Mouse (Mus musculus): ENCODE data around the gene Grik2.
"Not testable (repeated sequence)": the region's sequence is repeated elsewhere in the genome, so short reads cannot be mapped to it uniquely, and the experiment has no call there.

The Grik2 gene

GRCm38 (mm10) chr10:49256247-49256939 is 532.2 kb downstream of the Grik2 start:
- no peak for DNase-seq

DNA sequence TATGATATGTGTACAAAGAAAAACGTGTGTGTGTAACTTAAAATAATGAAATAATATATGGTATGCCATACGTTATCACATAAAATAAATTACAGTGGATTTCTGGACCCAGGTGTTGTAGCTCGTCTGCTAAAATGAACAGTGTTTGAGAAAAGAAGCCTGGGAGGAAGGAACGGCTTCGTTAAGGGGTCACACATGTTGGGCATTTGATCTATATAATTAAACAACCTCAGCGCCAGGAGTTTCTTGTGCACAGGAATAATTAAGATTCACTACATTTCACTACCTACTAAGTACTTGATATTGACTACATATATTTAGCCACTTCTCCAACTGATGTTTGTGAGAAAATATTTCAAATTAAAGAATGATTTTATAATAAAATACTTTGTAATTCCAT is 551.2 kb downstream of the Grik2 start:
- DNase-seq = not testable (repeated sequence)

- not testable (repeated sequence) for DNase-seq
Measured at GRCm38 (mm10) chr10:49236844-49237243, 551.7 kb downstream of the Grik2 start.

DNA sequence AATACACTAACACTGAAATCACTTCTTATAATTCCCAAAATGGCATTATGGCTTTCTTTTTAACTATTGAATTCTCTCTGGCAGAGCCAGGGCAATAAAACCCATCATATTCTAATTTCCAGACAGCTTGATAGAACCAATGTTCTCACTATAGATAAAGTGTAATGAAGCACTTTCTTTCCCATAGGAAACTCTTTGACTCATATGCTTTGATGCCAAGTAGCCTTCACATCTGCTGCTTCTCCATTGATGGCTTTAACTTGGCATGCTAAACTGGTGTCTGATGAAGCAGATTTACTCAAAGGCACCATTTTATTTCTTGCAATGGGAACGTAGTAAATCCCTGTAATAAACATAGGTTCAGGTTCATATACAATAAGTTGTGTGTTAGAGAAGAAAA is 568.5 kb downstream of the Grik2 start:
- no peak for DNase-seq

- DNase-seq = no peak
Measured at GRCm38 (mm10) chr10:49219631-49220030, 568.9 kb downstream of the Grik2 start.

DNA sequence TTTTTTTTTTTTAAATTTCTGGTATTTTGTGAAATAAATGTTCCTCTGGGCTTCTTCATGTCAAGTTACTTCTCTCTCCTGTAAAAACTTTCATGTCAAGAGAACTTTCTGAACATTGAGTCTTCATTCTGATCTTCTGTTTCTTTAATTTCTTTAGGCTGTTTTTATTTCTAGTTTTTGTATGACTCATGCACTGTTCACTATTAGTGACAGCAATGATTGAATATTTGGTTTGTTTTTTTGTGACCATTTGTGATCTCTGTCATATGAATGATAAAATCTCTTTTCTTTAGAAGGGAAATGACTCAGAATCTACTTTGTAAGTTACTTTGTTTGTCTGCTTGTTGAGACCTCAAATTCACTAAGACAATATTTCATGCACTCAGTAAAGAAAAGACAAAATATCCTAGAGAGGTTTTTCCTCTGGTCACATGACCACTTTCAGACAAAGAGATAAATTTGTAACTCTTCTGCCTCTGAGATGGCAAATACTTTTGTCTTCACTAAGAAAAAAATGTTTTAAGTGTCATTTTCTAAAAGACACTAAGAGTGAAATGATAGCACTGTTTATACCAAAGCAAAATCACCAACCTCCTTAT is 596.7 kb downstream of the Grik2 start:
- DNase-seq = no peak

DNA sequence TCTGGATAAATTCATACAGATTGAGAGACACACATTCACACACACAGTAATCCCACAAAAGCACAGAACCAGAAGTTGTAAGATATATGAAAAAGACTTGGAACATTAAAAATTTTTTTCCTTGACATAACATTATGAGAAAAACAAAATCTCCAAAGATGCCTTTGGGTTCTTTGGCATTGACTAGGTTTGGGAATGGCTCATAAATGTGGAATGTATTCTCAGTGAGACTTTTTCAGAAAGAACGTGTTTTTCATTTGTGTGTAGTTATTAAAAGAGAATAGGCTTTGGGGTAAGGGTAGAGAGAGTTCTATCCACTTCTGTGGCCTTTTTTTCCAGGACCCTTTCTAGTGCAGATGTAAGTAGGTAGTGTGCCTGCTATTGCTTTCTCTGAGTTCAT is 597.3 kb downstream of the Grik2 start:
- no peak for DNase-seq

DNA sequence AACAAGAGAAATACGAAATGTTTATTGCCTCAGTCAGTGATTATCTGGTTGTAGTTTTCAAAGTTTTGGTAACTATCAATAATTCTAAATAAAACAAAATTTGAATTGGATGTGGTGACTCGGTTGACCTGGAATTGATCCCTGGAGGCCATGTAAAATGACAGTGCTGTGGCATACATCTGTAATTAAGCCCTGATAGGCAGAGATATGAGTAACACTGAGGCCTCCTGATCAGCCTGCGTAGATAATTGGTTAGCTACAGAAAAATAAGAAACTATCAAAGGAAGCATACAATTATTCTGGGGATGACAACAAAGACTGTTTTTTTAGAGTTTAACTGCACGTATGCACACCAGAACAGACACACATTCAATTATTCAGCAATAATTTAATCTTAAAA is 634.4 kb downstream of the Grik2 start:
- no peak for DNase-seq

- not testable (repeated sequence) for DNase-seq
Measured at GRCm38 (mm10) chr10:49151496-49151895, 637.1 kb downstream of the Grik2 start.

DNA sequence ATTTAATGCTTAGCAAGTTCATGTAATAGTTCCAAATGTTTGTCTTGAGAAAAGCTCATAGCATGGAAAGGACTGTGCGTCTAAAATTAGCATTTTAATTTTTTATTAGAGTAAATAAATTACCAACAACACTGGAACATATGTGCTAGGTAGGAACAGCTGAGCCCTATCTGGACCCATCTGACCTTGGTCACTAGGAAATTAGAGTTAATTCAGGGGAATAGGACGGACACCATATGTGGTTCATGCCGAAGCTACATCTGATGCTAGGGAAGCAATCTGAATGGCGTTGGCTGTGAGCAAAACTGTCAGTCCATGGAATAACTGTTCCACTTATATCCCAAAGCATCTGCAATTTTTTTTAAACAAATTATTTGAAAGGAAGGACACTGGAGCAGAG is 638.9 kb downstream of the Grik2 start:
- DNase-seq = no peak

- DNase-seq = no peak
Measured at GRCm38 (mm10) chr10:49142658-49143057, 645.9 kb downstream of the Grik2 start.

GRCm38 (mm10) chr10:49136816-49137215 is 651.8 kb downstream of the Grik2 start:
- no peak for DNase-seq

DNA sequence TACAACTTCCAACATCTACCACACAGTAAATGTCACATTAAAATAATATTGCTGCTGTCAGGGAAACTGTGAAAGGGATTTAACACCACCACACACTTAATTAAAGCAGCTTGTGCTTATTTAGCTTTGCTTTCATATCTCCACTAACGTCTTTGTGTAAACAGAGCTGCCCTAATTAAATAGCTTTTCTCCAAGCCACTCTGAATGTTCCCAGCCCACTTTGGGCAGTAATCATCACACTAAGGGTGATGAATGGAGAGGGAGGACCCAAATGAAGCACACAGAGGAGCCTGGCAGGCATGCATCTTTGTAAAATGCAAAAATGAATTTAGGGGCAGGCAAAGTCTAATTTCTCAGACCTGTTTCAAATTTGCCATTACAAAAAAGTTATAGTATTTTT is 657.3 kb downstream of the Grik2 start:
- no peak for DNase-seq

GRCm38 (mm10) chr10:49050339-49050738 is 738.2 kb downstream of the Grik2 start:
- DNase-seq = no peak

GRCm38 (mm10) chr10:49049391-49049790 is 739.2 kb downstream of the Grik2 start:
- DNase-seq = no peak
